Mouse (Mus musculus) liver, embryonic 16.5 days (tissue): ENCODE results near the gene Hoxd10. TPM values are rescaled to one million over a fixed set of nuclear protein-coding genes. Genes with fewer than 3 reads are reported as not detected.

Experiments
- ATAC-seq: fragments of 200-750 bp; cut with Nextera tagmentation; 2 replicates; pipeline ENCODE4 v1.8.0; 2017; ENCODE audit warnings: low read depth, mild to moderate bottlenecking, moderate number of reproducible peaks, moderate library complexity
- H3K27ac ChIP-seq: fragments of 300-500 bp; sonication (generic); 2 replicates; pipeline ENCODE4 v1.5.1; 2014; ENCODE audit warnings: mild to moderate bottlenecking, low read length
- H3K27me3 ChIP-seq: fragments of 300-500 bp; sonication (generic); 2 replicates; pipeline ENCODE4 v1.6.1; 2014; ENCODE audit warnings: low read depth, low read length, mixed read lengths; ENCODE audit not compliant: control insufficient read depth, insufficient read depth
- H3K36me3 ChIP-seq: fragments of 300-500 bp; sonication (generic); 2 replicates; pipeline ENCODE4 v1.6.1; 2014; ENCODE audit warnings: mild to moderate bottlenecking; ENCODE audit not compliant: control insufficient read depth, insufficient read depth
- H3K4me1 ChIP-seq: fragments of 300-500 bp; sonication (generic); 2 replicates; pipeline ENCODE4 v1.6.1; 2014; ENCODE audit warnings: low read depth, low read length, mixed read lengths; ENCODE audit not compliant: control insufficient read depth
- H3K4me2 ChIP-seq: fragments of 300-500 bp; sonication (generic); 2 replicates; pipeline ENCODE4 v1.6.1; 2014; ENCODE audit warnings: low read depth, low read length, mixed read lengths
- H3K4me3 ChIP-seq: fragments of 300-500 bp; sonication (generic); 2 replicates; pipeline ENCODE4 v1.5.1; 2014; ENCODE audit warnings: low read depth, mild to moderate bottlenecking, low read length
- H3K9ac ChIP-seq: fragments of 300-500 bp; sonication (generic); 2 replicates; pipeline ENCODE4 v1.6.1; 2014; ENCODE audit warnings: low read depth, low read length
- H3K9me3 ChIP-seq: fragments of 300-500 bp; sonication (generic); replicated peaks from 2 replicates; pipeline ENCODE4 v1.6.1; 2016; ENCODE audit warnings: low read length; ENCODE audit not compliant: control insufficient read depth
- WGBS: fragments of 180-500 bp; shearing (Covaris S2); extraction: QIAGEN DNeasy Blood & Tissue Kit; methylation state at CpG from one replicate; pipeline ENCODE4 v1.1.7; 2014; ENCODE audit not compliant: insufficient replicate concordance; 5-methylcytosine and 5-hydroxymethylcytosine counted together
- polyA plus RNA-seq: library from polyadenylated mRNA; unstranded; fragments of >200 nt; fragmentation: Nextera tagmentation; extraction: Ambion mirVana; gene quantifications from 2 replicates; pipeline ENCODE4 v1.2.1, GENCODE M21; 2015

Gene Hoxd10
- polyA plus RNA-seq, 1 experiment from 2014 or later: not detected

- H3K27me3 ChIP-seq: peaks cover 96% of the 10 kb centered on the region
- no peak overlapping the region for H3K4me3 ChIP-seq
- H3K9ac ChIP-seq: no peak overlapping the region
- H3K4me2 ChIP-seq: no peak overlapping the region
- H3K36me3 ChIP-seq: no peaks in the 10 kb centered on the region
- no peaks in the 10 kb centered on the region for H3K9me3 ChIP-seq
- WGBS: 5% methylated on average over 3 of the region's 3 CpGs
- H3K27ac ChIP-seq: no peak overlapping the region
- ATAC-seq: no peak
- no peaks in the 10 kb centered on the region for H3K4me1 ChIP-seq
Observed at GRCm38 (mm10) chr2:74670632-74671188, 21.0 kb upstream of the Hoxd10 start.

GRCm38 (mm10) chr2:74671847-74672246 is 19.9 kb upstream of the Hoxd10 start:
- no peak overlapping the region for H3K4me3 ChIP-seq
- no peaks in the 10 kb centered on the region for H3K36me3 ChIP-seq
- ATAC-seq: no peak
- no peak overlapping the region for H3K9ac ChIP-seq
- H3K9me3 ChIP-seq: no peaks in the 10 kb centered on the region
- H3K27ac ChIP-seq: no peak overlapping the region
- H3K27me3 ChIP-seq: peaks cover 98% of the 10 kb centered on the region
- 8% methylated on average over 5 of the region's 5 CpGs for WGBS
- H3K4me1 ChIP-seq: no peaks in the 10 kb centered on the region
- H3K4me2 ChIP-seq: 0 out of 2 replicates have a peak overlapping the region, but pooled peaks have one; percentile 11

GRCm38 (mm10) chr2:74672481-74673362 is 19.0 kb upstream of the Hoxd10 start:
- H3K27ac ChIP-seq: no peak overlapping the region
- peak overlapping the region; percentile 24 for H3K4me3 ChIP-seq
- peaks cover 97% of the 10 kb centered on the region for H3K27me3 ChIP-seq
- H3K9me3 ChIP-seq: no peaks in the 10 kb centered on the region
- peak overlapping the region; percentile 40 for H3K4me2 ChIP-seq
- no peaks in the 10 kb centered on the region for H3K4me1 ChIP-seq
- WGBS: 2% methylated on average over 40 of the region's 40 CpGs
- no peak for ATAC-seq
- no peak overlapping the region for H3K9ac ChIP-seq
- no peaks in the 10 kb centered on the region for H3K36me3 ChIP-seq

GRCm38 (mm10) chr2:74673835-74674425 is 17.8 kb upstream of the Hoxd10 start:
- ATAC-seq: no peak
- no peaks in the 10 kb centered on the region for H3K9me3 ChIP-seq
- peaks cover 95% of the 10 kb centered on the region for H3K27me3 ChIP-seq
- H3K4me3 ChIP-seq: no peak overlapping the region
- H3K27ac ChIP-seq: no peak overlapping the region
- no peak overlapping the region for H3K9ac ChIP-seq
- H3K36me3 ChIP-seq: no peaks in the 10 kb centered on the region
- no peaks in the 10 kb centered on the region for H3K4me1 ChIP-seq
- WGBS: 2% methylated on average over 24 of the region's 24 CpGs
- no peak overlapping the region for H3K4me2 ChIP-seq

- Histone ChIP-seq H3K27ac (no peak within 1 kb of the TSS), H3K36me3 (no peaks in the 10 kb centered on the region), H3K9me3 (no peaks in the 10 kb centered on the region), H3K4me1 (no peaks in the 10 kb centered on the region), H3K4me2 (no peak within 1 kb of the TSS), H3K27me3 (peaks cover 95% of the 10 kb centered on the region), H3K4me3 (no peak within 1 kb of the TSS), H3K9ac (no peak within 1 kb of the TSS)
- ATAC-seq: no peak
- 3% methylated on average over 47 of the region's 47 CpGs for WGBS
Observed at GRCm38 (mm10) chr2:74674881-74675665, 16.7 kb upstream of the Hoxd10 start, which contains the start of gene Hoxd12. TSS of gene Hoxd12 (plus strand) at chr2:74675013.

- 5% methylated on average over 24 of the region's 24 CpGs for WGBS
- Histone ChIP-seq H3K27me3 (peaks cover 97% of the 10 kb centered on the region), H3K27ac (no peak overlapping the region), H3K9ac (no peak overlapping the region), H3K9me3 (no peaks in the 10 kb centered on the region), H3K4me2 (no peak overlapping the region), H3K4me1 (no peaks in the 10 kb centered on the region), H3K4me3 (no peak overlapping the region), H3K36me3 (no peaks in the 10 kb centered on the region)
- no peak for ATAC-seq
Observed at GRCm38 (mm10) chr2:74675666-74676282, 15.9 kb upstream of the Hoxd10 start.

- H3K4me3 ChIP-seq: no peak overlapping the region
- H3K27me3 ChIP-seq: peaks cover 97% of the 10 kb centered on the region
- no peaks in the 10 kb centered on the region for H3K36me3 ChIP-seq
- WGBS: 4% methylated on average over 9 of the region's 9 CpGs
- no peak overlapping the region for H3K27ac ChIP-seq
- no peaks in the 10 kb centered on the region for H3K4me1 ChIP-seq
- H3K4me2 ChIP-seq: no peak overlapping the region
- H3K9ac ChIP-seq: no peak overlapping the region
- no peaks in the 10 kb centered on the region for H3K9me3 ChIP-seq
- ATAC-seq: no peak
Observed at GRCm38 (mm10) chr2:74676376-74677052, 15.2 kb upstream of the Hoxd10 start.

- H3K4me1 ChIP-seq: no peaks in the 10 kb centered on the region
- H3K27ac ChIP-seq: no peak overlapping the region
- no peaks in the 10 kb centered on the region for H3K36me3 ChIP-seq
- no peak overlapping the region for H3K9ac ChIP-seq
- no peak for ATAC-seq
- no peak overlapping the region for H3K4me2 ChIP-seq
- H3K9me3 ChIP-seq: no peaks in the 10 kb centered on the region
- H3K27me3 ChIP-seq: peaks cover 97% of the 10 kb centered on the region
- 13% methylated on average over 2 of the region's 2 CpGs for WGBS
- no peak overlapping the region for H3K4me3 ChIP-seq
Observed at GRCm38 (mm10) chr2:74677106-74677505, 14.6 kb upstream of the Hoxd10 start.
